Mouse (Mus musculus): ENCODE measurements around the gene Olfr657. TPM values are rescaled to one million over a fixed set of nuclear protein-coding genes. Genes with fewer than 3 reads are reported as not detected.
A peak's percentile ranks its signal among the peaks of the same experiment; 100 is the strongest.

The Olfr657 gene
- not detected for total RNA-seq (2021)
- long read RNA-seq, experiment 1, result 0 reads
- long read RNA-seq, experiment 2, result 0 reads

GRCm38 (mm10) chr7:104624494-104624893, at the start of gene Olfr657:
Olfr657 (plus strand) TSS chr7:104624794.
- no peak for DNase-seq (ENCODE audit: low spot score in 2 of 2)

- no peak for DNase-seq (ENCODE audit: low spot score in 2 of 2)
Measured at GRCm38 (mm10) chr7:104577014-104577413, 47.6 kb upstream of the Olfr657 start, which contains the start of gene Olfr653. Olfr653 (plus strand) TSS chr7:104577314.

DNA sequence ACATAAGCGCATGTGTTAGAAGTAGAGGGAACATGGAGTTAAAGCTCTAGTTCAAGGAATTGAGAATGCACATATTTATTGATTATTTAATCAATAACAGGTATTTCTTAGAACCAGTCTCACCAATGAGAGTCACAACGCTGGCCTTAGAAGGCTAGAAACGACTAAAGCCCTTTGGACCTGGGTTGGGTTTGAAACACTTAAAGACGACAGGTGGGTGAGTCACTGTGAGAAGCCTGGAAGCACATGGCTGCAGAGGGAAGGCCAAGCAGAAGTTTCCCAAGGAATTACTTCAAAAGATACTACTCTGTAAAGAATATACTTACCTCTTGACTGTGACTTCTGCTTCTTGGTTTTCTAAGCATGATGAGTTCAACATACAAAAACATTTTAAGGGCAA, 43.7 kb upstream of the Olfr657 start:
- DNase-seq (ENCODE audit: low spot score in 2 of 2), result no peak

GRCm38 (mm10) chr7:104581429-104581828, 43.2 kb upstream of the Olfr657 start:
- DNase-seq (ENCODE audit: low spot score in 2 of 2), result no peak

- DNase-seq (ENCODE audit: low spot score in 2 of 2), result no peak
Measured at GRCm38 (mm10) chr7:104586725-104587124, 37.9 kb upstream of the Olfr657 start, which contains the start of gene Olfr654. Olfr654 (plus strand) TSS chr7:104587025.

DNA sequence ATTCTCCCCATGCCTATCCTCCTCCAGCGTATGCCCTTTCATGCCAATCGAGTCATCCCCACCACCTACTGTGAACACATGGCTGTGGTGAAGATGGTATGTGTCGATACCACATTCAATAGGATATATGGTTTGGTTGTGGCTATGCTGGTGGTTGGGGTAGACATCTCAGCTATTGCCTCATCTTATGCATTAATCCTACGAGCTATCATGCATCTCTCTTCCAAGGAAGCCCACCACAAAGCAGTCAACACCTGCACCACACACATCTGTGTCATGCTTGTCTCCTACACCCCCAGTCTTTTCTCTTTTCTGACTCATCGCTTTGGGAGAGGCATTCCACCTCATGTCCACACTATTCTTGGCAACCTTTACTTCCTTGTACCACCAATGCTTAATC, 36.3 kb upstream of the Olfr657 start:
- DNase-seq (ENCODE audit: low spot score in 2 of 2), result no peak

DNA sequence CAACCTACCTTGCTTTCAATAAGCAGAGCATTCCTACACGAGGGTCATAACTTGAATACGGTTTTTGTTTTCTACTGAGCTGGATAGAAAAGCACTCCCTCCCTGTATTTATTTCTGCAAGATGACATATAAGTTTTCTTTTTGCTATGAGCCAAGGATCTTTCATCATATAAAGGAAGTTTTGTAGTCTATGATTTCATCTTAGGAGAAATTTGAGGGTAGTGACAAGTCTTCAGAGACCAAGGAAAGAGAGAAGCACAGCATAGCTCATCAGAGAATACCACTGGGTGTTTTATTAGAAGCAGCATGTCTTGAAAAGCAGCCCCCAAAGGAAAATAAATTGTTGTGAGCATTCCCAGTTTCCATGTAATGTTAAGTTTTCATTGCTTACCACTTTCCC, 22.9 kb upstream of the Olfr657 start, which contains the start of gene Olfr655:
Gene Olfr655 (minus strand): TSS at position 101 of the 400 bp plus-strand sequence.
- DNase-seq (ENCODE audit: low spot score in 2 of 2), result no peak

GRCm38 (mm10) chr7:104603173-104603572, 21.4 kb upstream of the Olfr657 start:
- DNase-seq (ENCODE audit: low spot score in 2 of 2), result no peak

- no peak for DNase-seq (ENCODE audit: low spot score in 2 of 2)
Measured at GRCm38 (mm10) chr7:104604727-104605126, 19.9 kb upstream of the Olfr657 start.

GRCm38 (mm10) chr7:104613655-104614054, 10.9 kb upstream of the Olfr657 start, which contains the start of gene Olfr656:
Olfr656 (plus strand) TSS chr7:104613955.
- no peak for DNase-seq (ENCODE audit: low spot score in 2 of 2)

GRCm38 (mm10) chr7:104646841-104647482, 22.4 kb downstream of the Olfr657 start, which contains the start of gene Olfr658:
Olfr658 (minus strand) TSS chr7:104647305.
- peak; percentile 3 to 6 for DNase-seq (ENCODE audit: low spot score in 2 of 2)

DNA sequence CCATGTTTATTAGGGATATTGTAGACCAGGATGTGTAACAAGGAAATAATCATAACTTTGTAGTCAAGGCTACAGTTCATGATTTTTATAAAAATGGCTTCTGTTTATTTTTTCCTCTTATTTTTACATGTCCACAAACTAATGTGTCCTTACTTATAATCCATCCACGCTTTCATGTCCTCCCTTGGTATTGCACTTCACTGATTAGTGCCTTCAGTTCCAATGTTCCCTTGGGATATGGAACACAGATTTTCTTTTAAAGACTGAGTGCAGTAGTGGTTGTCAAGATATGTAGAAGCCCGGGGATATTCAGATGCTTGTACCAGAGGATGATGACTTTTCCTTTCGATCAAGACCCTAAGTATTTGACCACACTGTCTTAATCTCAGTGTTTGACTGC, 41.9 kb downstream of the Olfr657 start, which contains the start of gene Olfr659:
Gene Olfr659 (plus strand): TSS at position 301 of the 400 bp plus-strand sequence.
- DNase-seq (ENCODE audit: low spot score in 2 of 2), result no peak

DNA sequence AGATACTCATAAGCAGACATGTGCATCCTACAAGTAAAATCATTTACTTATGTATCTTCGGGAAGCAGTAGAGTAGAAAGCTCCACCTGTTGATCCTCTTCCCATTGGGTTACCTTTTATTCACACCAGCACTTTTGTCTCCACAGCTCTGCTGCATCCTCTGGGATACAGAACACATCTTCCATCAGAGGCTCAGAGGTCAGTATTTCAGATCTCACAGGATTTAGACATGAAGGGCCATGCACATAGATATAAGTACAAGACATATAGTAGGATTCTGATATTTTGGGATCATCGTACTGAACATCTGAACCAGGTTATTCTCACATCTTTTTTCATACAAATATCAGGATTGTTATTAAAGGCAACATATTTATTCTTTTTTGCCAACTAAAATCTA, 61.6 kb downstream of the Olfr657 start, which contains the start of gene Olfr661:
Gene Olfr661 (plus strand): TSS at position 301 of the 400 bp plus-strand sequence.
- no peak for DNase-seq (ENCODE audit: low spot score in 2 of 2)

Other genes with a start within 250 kb of the Olfr657 start
- gene Trim30c, start 224.0 kb upstream of the Olfr657 start, total RNA-seq (2021), result not detected
- gene Trim30a, start 159.6 kb upstream of the Olfr657 start, total RNA-seq (2021), result under 1 TPM; 0.52 to 0.74 TPM
- gene Trim30d, start 116.9 kb upstream of the Olfr657 start, total RNA-seq (2021), result under 1 TPM; 0.14 to 0.31 TPM
- gene Olfr651, start 74.7 kb upstream of the Olfr657 start, total RNA-seq (2021), result not detected
- gene Olfr652, start 63.9 kb upstream of the Olfr657 start, total RNA-seq (2021), result not detected
- gene Olfr653, start 47.5 kb upstream of the Olfr657 start, total RNA-seq (2021), result not detected
- not detected for gene Olfr654, start 37.8 kb upstream of the Olfr657 start, total RNA-seq (2021)
- gene Olfr655, start 23.0 kb upstream of the Olfr657 start, total RNA-seq (2021), result not detected
- not detected for gene Olfr656, start 10.8 kb upstream of the Olfr657 start, total RNA-seq (2021)
- not detected for gene Olfr658, start 22.5 kb downstream of the Olfr657 start, total RNA-seq (2021)
- gene Olfr659, start 42.0 kb downstream of the Olfr657 start, total RNA-seq (2021), result not detected
- not detected for gene Olfr661, start 61.7 kb downstream of the Olfr657 start, total RNA-seq (2021)
- not detected for gene Usp17le, start 152.7 kb downstream of the Olfr657 start, total RNA-seq (2021)
- not detected for gene Usp17lb, start 217.8 kb downstream of the Olfr657 start, total RNA-seq (2021)
- not detected for gene Usp17la, start 232.2 kb downstream of the Olfr657 start, total RNA-seq (2021)

Data from layer of hippocampus, postnatal 14 days (tissue).